23 mouse cellular contexts compared by ENCODE assay signal in genomic region chr12:30058044-30058443, GRCm38 (mm10).
"Had no signal": no experiment of that assay in that cellular context is flagged by ENCODE, and none has a peak within 500 bp of the region (broad histone marks: within the 10 kb centered on the region; RNA-seq: fewer than 3 reads in every experiment).

No protein-coding gene starts in this region.

- H3K4me1 ChIP-seq: liver, embryonic 13.5 days; midbrain, embryonic 12.5 days; midbrain, embryonic 15.5 days; neural tube, embryonic 12.5 days; neural tube, embryonic 15.5 days; stomach, embryonic 15.5 days had no signal

- H3K4me2 ChIP-seq: limb, embryonic 12.5 days; liver, embryonic 13.5 days; midbrain, embryonic 12.5 days; midbrain, embryonic 15.5 days; neural tube, embryonic 12.5 days; neural tube, embryonic 15.5 days; stomach, embryonic 15.5 days had no signal

- H3K27ac ChIP-seq: left cerebral cortex, adult 2 months; limb, embryonic 12.5 days; liver, embryonic 13.5 days; macrophage; midbrain, embryonic 12.5 days; midbrain, embryonic 15.5 days; neural tube, embryonic 12.5 days; neural tube, embryonic 15.5 days; stomach, embryonic 15.5 days had no signal

- DNase-seq: kidney, adult 18-20 months; kidney, adult 9 months; kidney, postnatal 14 days; kidney, postnatal 4 days; layer of hippocampus, adult 9-11 months; layer of hippocampus, postnatal 36 days; liver, embryonic 13.5 days; lung, adult 2 months; retina, postnatal 1 day; right cerebral cortex, postnatal 25 days; spleen, adult 18-20 months; thymus, adult 2 months; thymus, postnatal 14 days; thymus, postnatal 4 days had no signal

- H3K9ac ChIP-seq: limb, embryonic 12.5 days; liver, embryonic 13.5 days; midbrain, embryonic 12.5 days; midbrain, embryonic 15.5 days; neural tube, embryonic 12.5 days; neural tube, embryonic 15.5 days; stomach, embryonic 15.5 days had no signal

- H3K9me3 ChIP-seq: limb, embryonic 12.5 days; liver, embryonic 13.5 days; midbrain, embryonic 12.5 days; midbrain, embryonic 15.5 days; neural tube, embryonic 12.5 days; neural tube, embryonic 15.5 days; stomach, embryonic 15.5 days had no signal

- ATAC-seq: intestine, embryonic 16.5 days; midbrain, embryonic 15.5 days had no signal

- H3K4me3 ChIP-seq: left cerebral cortex, adult 2 months; limb, embryonic 12.5 days; liver, embryonic 13.5 days; midbrain, embryonic 12.5 days; midbrain, embryonic 15.5 days; neural tube, embryonic 12.5 days; neural tube, embryonic 15.5 days; stomach, embryonic 15.5 days had no signal

- H3K36me3 ChIP-seq: limb, embryonic 12.5 days; liver, embryonic 13.5 days; midbrain, embryonic 12.5 days; midbrain, embryonic 15.5 days; neural tube, embryonic 12.5 days; neural tube, embryonic 15.5 days; stomach, embryonic 15.5 days had no signal

- H3K27me3 ChIP-seq: liver, embryonic 13.5 days; midbrain, embryonic 12.5 days; midbrain, embryonic 15.5 days; neural tube, embryonic 12.5 days; neural tube, embryonic 15.5 days; stomach, embryonic 15.5 days had no signal
